Comparison of ENCODE assay signal across 24 mouse cellular contexts in the genomic region with DNA sequence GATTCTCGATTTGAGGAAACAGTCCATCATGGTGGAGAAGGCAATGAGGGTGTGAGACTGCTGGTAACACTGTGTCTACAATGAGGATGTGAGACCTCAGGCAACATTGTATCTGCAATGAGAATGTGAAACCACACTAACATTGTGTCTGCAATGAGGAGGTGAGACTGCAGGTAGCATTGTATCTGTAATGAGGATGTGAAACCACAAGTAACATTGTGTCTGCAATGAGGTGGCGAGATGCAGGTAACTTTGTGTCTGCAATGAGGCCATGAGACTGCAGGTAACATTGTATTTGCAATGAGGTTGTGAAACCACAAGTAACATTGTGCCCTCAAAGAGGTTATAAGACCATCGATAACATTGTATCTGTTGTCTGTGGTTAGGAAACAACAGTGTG. TPM values are rescaled to one million over a fixed set of nuclear protein-coding genes. Genes with fewer than 3 reads are reported as not detected.
DNase-seq lines count a peak whose midpoint lies in the region; ATAC-seq lines count a peak whose summit lies in the region.
"Had no signal": no experiment of that assay in that cellular context is flagged by ENCODE, and none has a peak within 500 bp of the region (broad histone marks: within the 10 kb centered on the region; RNA-seq: fewer than 3 reads in every experiment).

No protein-coding gene starts in this region.

- 0 out of 2 replicates have a peak, but pooled peaks cover 8% of the 10 kb centered on the region for H3K27me3 ChIP-seq in forebrain, embryonic 10.5 days (ENCODE audit: poor library complexity, severe bottlenecking)
- no peaks in the 10 kb centered on the region for H3K27me3 ChIP-seq in midbrain, embryonic 13.5 days
- H3K27me3 ChIP-seq: embryonic facial prominence, embryonic 12.5 days; Patski had no signal

- no peaks in the 10 kb centered on the region for H3K36me3 ChIP-seq in forebrain, embryonic 10.5 days (replicated peaks)
- no peaks in the 10 kb centered on the region for H3K36me3 ChIP-seq in midbrain, embryonic 13.5 days
- H3K36me3 ChIP-seq: embryonic facial prominence, embryonic 10.5 days; embryonic facial prominence, embryonic 12.5 days; forebrain, embryonic 12.5 days; G1E had no signal

- 95% methylated on average over 3 of the region's 3 CpGs for WGBS in forebrain, embryonic 10.5 days
- WGBS in midbrain, embryonic 13.5 days = 95% methylated on average over 3 of the region's 3 CpGs

- H3K9me3 ChIP-seq in forebrain, embryonic 10.5 days = no peaks in the 10 kb centered on the region
- H3K9me3 ChIP-seq in midbrain, embryonic 13.5 days = no peaks in the 10 kb centered on the region
- H3K9me3 ChIP-seq: embryonic facial prominence, embryonic 10.5 days; embryonic facial prominence, embryonic 12.5 days; G1E had no signal

- H3K27ac ChIP-seq in forebrain, embryonic 10.5 days = no peak overlapping the region
- H3K27ac ChIP-seq in midbrain, embryonic 13.5 days = no peak overlapping the region
- H3K27ac ChIP-seq: embryonic facial prominence, embryonic 10.5 days; embryonic facial prominence, embryonic 12.5 days; forebrain, embryonic 12.5 days had no signal

- peak; percentile 83 for DNase-seq in A20 (ENCODE audit: low read depth, low spot score)
- peak; percentile 3 to 11 for DNase-seq in B cell, adult 2 months
- no peak for DNase-seq in heart, adult 18-20 months
- no peak for DNase-seq in forebrain, embryonic 10.5 days (ENCODE audit: extremely low spot score, low spot score)
- no peak for DNase-seq in left cerebral cortex, postnatal 25 days (ENCODE audit: low spot score in 2 of 2)
- DNase-seq: adrenal gland, adult 8-10 months; adrenal gland, postnatal 14 days; adrenal gland, postnatal 36 days; cerebellum, adult 11-12 months; cerebellum, adult 2 months; cerebellum, adult 9-10 months; cerebellum, postnatal 10 days; cerebellum, postnatal 25 days had no signal

- no peak overlapping the region for H3K4me3 ChIP-seq in forebrain, embryonic 10.5 days
- no peak overlapping the region for H3K4me3 ChIP-seq in midbrain, embryonic 13.5 days (replicated peaks)
- H3K4me3 ChIP-seq: embryonic facial prominence, embryonic 10.5 days; embryonic facial prominence, embryonic 12.5 days; forebrain, embryonic 12.5 days had no signal

- peak; percentile 74 for ATAC-seq in granulocyte monocyte progenitor cell, adult 5-6 weeks (replicated peaks; ENCODE audit: poor library complexity, severe bottlenecking)
- 0 out of 2 replicates have a peak, but pooled peaks have one; percentile 29 for ATAC-seq in megakaryocyte progenitor cell, adult 5-6 weeks (replicated peaks; ENCODE audit: poor library complexity)
- no peak for ATAC-seq in midbrain, embryonic 13.5 days
- ATAC-seq: activated CD4-positive, CD25-positive, alpha-beta regulatory T cell, adult 4 months; forebrain, embryonic 14.5 days; forebrain, embryonic 16.5 days; Patski had no signal

- intact Hi-C loops in left cerebral cortex, postnatal 25 days (cut with DNase I) = no loop called here

- no peak overlapping the region for H3K4me2 ChIP-seq in midbrain, embryonic 13.5 days (replicated peaks)
- H3K4me2 ChIP-seq: embryonic facial prominence, embryonic 12.5 days; forebrain, embryonic 12.5 days had no signal

- peaks cover 23% of the 10 kb centered on the region for H3K4me1 ChIP-seq in forebrain, embryonic 10.5 days
- peaks cover 13% of the 10 kb centered on the region for H3K4me1 ChIP-seq in midbrain, embryonic 13.5 days (replicated peaks)

- no peak overlapping the region for H3K9ac ChIP-seq in midbrain, embryonic 13.5 days (replicated peaks)
- H3K9ac ChIP-seq: embryonic facial prominence, embryonic 12.5 days; forebrain, embryonic 12.5 days had no signal

RNA-seq across cellular contexts. Expression of a gene that starts 44.1 kb away (rescaled TPM):
- total RNA-seq in granulocyte monocyte progenitor cell, adult 5-6 weeks (2014; fragmentation: Nextera tagmentation) = 32.9 and 48.6 TPM in 2 replicates
- total RNA-seq in granulocyte monocyte progenitor cell, adult 5-6 weeks (2017) = 46.9 and 59.7 TPM in 2 replicates
- total RNA-seq in megakaryocyte progenitor cell, adult 5-6 weeks (2015) = 41.8 and 50.9 TPM in 2 replicates
- total RNA-seq in megakaryocyte progenitor cell, adult 5-6 weeks (2017) = 34.7 and 45.8 TPM in 2 replicates
- 10 to 100 TPM; 51.5 to 62.3 TPM for total RNA-seq in heart, adult 18-20 months (2021)
- 45.7 and 47.9 TPM in 2 replicates for polyA plus RNA-seq in forebrain, embryonic 10.5 days (2016; fragmentation: Nextera tagmentation; extraction: Ambion mirVana)
- total RNA-seq in left cerebral cortex, postnatal 25 days (2021) = 10 to 100 TPM; 25.5 to 27.6 TPM
- polyA plus RNA-seq in midbrain, embryonic 13.5 days (2015; fragmentation: Nextera tagmentation; extraction: Ambion mirVana) = 17.6 and 19.6 TPM in 2 replicates

Comparison
In these comparisons a context has a peak if more than half of its experiments do, and no peak if none do; other contexts are left out.
1. DNase-seq: peak in A20 (single experiment) and B cell, adult 2 months (2 of 2); none in heart, adult 18-20 months (0 of 2), forebrain, embryonic 10.5 days (single experiment) and left cerebral cortex, postnatal 25 days (0 of 2).